Mouse (Mus musculus): ENCODE data around the gene Nfix. TPM values are rescaled to one million over a fixed set of nuclear protein-coding genes. Genes with fewer than 3 reads are reported as not detected.

The Nfix gene
- polyA plus RNA-seq, 1 experiment from 2014 or later, result 7.7 TPM

DNA sequence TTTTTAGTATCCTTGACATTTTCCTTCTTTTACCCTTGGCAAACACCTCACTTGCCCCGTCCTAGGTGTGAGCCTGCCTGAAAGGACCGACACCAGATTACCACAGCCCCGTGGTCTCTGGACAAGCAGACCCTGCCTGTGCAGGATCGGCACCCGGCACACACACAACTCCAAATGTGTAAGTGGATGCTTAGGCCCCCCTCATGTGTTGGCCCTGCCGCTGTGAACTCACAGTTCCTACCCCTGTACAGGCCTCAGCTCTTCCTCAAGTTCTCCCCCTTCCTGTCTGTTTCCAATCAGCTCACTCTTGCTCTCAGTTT lies 77.7 kb downstream of the Nfix start:
- no peaks in the 10 kb centered on the region; the same call in 1 of the 2 replicates for H3K36me3 ChIP-seq (ENCODE audit: control insufficient read depth, insufficient read depth, low read length)
- 73% methylated on average over 6 of the region's 6 CpGs for WGBS
- H3K4me2 ChIP-seq (ENCODE audit: low read depth, low read length, severe bottlenecking), result no peak overlapping the region

DNA sequence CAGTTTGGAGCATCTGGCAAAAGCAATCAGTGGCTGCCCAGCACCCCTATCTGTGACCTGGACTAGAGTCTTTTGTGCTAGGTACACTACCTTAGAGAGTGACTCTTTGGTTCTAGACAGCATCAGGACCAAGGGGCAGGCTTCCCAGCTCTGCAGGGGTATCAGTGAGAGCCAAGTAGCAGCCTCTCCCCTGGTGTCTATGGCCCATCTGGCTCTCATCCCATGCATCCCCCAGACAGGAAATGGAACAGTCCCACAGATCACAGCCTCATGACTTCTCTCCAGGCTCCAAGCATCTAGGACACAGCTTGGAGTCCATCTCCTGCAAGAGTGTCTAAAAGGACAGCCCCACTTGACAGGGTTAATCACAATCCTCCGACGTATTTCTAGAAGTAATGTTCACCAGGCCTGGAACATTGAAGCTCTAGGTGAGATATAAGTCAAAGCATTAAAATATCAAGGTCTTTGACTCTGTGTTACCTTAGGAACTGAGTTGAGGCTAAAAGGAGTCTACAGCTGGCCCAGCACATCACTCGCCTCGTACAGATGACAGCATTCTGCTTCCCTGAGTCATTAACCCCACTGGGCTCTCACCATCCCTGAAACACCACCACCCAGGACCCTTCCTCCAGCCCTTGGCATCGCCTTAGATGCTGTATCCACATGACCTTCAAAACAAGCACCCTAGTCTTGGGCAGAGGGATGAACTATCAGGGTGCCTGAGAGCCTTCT lies 81.0 kb downstream of the Nfix start:
- Histone ChIP-seq H3K4me2 (ENCODE audit: low read depth, low read length, severe bottlenecking) (no peak overlapping the region), H3K9ac (ENCODE audit: low read length) (no peak overlapping the region), H3K4me3 (ENCODE audit: low read depth, low read length) (no peak overlapping the region), H3K36me3 (ENCODE audit: control insufficient read depth, insufficient read depth, low read length) (no peaks in the 10 kb centered on the region; the same call in 1 of the 2 replicates), H3K4me1 (replicated peaks; ENCODE audit: control insufficient read depth, insufficient read depth, low read length) (peaks cover 35% of the 10 kb centered on the region), H3K27ac (ENCODE audit: low read depth, low read length) (no peak overlapping the region), H3K27me3 (ENCODE audit: control insufficient read depth, insufficient read depth, low read length) (peaks cover 22% of the 10 kb centered on the region), H3K9me3 (ENCODE audit: control insufficient read depth, low read length) (no peaks in the 10 kb centered on the region)
- ATAC-seq (replicated peaks; ENCODE audit: low FRiP score) (no peak), DNase-seq (ENCODE audit: low spot score) (no peak)
- 91% methylated on average over 5 of the region's 5 CpGs for WGBS

More for the DNA sequence above, 77.7 kb downstream of the Nfix start:
- ATAC-seq (replicated peaks; ENCODE audit: low FRiP score) (peak; percentile 24; the same call in 1 of the 2 replicates), DNase-seq (ENCODE audit: low spot score) (no peak)
- H3K9ac ChIP-seq (ENCODE audit: low read length), result peak overlapping the region; percentile 43
- H3K27ac ChIP-seq (ENCODE audit: low read depth, low read length), result peak overlapping the region; percentile 58
- no peak overlapping the region for H3K4me3 ChIP-seq (ENCODE audit: low read depth, low read length)
- peaks cover 8% of the 10 kb centered on the region; the same call in 1 of the 2 replicates for H3K27me3 ChIP-seq (ENCODE audit: control insufficient read depth, insufficient read depth, low read length)
- peaks cover 25% of the 10 kb centered on the region for H3K4me1 ChIP-seq (replicated peaks; ENCODE audit: control insufficient read depth, insufficient read depth, low read length)
- no peaks in the 10 kb centered on the region for H3K9me3 ChIP-seq (ENCODE audit: control insufficient read depth, low read length)

GRCm38 (mm10) chr8:84718476-84718875 lies 81.7 kb downstream of the Nfix start:
- no peaks in the 10 kb centered on the region for H3K9me3 ChIP-seq (ENCODE audit: control insufficient read depth, low read length)
- H3K27me3 ChIP-seq (ENCODE audit: control insufficient read depth, insufficient read depth, low read length), result peaks cover 25% of the 10 kb centered on the region
- ATAC-seq (replicated peaks; ENCODE audit: low FRiP score) (no peak), DNase-seq (ENCODE audit: low spot score) (no peak)
- H3K27ac ChIP-seq (ENCODE audit: low read depth, low read length), result no peak overlapping the region
- no peak overlapping the region for H3K9ac ChIP-seq (ENCODE audit: low read length)
- no peak overlapping the region for H3K4me2 ChIP-seq (ENCODE audit: low read depth, low read length, severe bottlenecking)
- WGBS, result 93% methylated on average over 5 of the region's 5 CpGs
- H3K4me1 ChIP-seq (replicated peaks; ENCODE audit: control insufficient read depth, insufficient read depth, low read length), result peaks cover 35% of the 10 kb centered on the region
- no peak overlapping the region for H3K4me3 ChIP-seq (ENCODE audit: low read depth, low read length)
- H3K36me3 ChIP-seq (ENCODE audit: control insufficient read depth, insufficient read depth, low read length), result no peaks in the 10 kb centered on the region; the same call in 1 of the 2 replicates

GRCm38 (mm10) chr8:84716790-84717189 lies 83.4 kb downstream of the Nfix start:
- H3K9ac ChIP-seq (ENCODE audit: low read length), result no peak overlapping the region
- no peaks in the 10 kb centered on the region; the same call in 1 of the 2 replicates for H3K36me3 ChIP-seq (ENCODE audit: control insufficient read depth, insufficient read depth, low read length)

GRCm38 (mm10) chr8:84715893-84716468 lies 84.2 kb downstream of the Nfix start:
- ATAC-seq (replicated peaks; ENCODE audit: low FRiP score), result no peak
- Histone ChIP-seq H3K36me3 (ENCODE audit: control insufficient read depth, insufficient read depth, low read length) (no peaks in the 10 kb centered on the region; the same call in 1 of the 2 replicates), H3K27me3 (ENCODE audit: control insufficient read depth, insufficient read depth, low read length) (peaks cover 29% of the 10 kb centered on the region), H3K4me2 (ENCODE audit: low read depth, low read length, severe bottlenecking) (peak overlapping the region; percentile 35), H3K4me1 (replicated peaks; ENCODE audit: control insufficient read depth, insufficient read depth, low read length) (peaks cover 41% of the 10 kb centered on the region), H3K27ac (ENCODE audit: low read depth, low read length) (no peak overlapping the region), H3K9ac (ENCODE audit: low read length) (peak overlapping the region; percentile 45), H3K9me3 (ENCODE audit: control insufficient read depth, low read length) (no peaks in the 10 kb centered on the region), H3K4me3 (ENCODE audit: low read depth, low read length) (no peak overlapping the region)
- 4% methylated on average over 27 of the region's 27 CpGs for WGBS
- no peak for DNase-seq (ENCODE audit: low spot score)

More at GRCm38 (mm10) chr8:84716790-84717189, 83.4 kb downstream of the Nfix start:
- ATAC-seq (replicated peaks; ENCODE audit: low FRiP score) (no peak), DNase-seq (ENCODE audit: low spot score) (no peak)
- 90% methylated on average over 11 of the region's 11 CpGs for WGBS
- no peak overlapping the region for H3K4me2 ChIP-seq (ENCODE audit: low read depth, low read length, severe bottlenecking)
- H3K4me3 ChIP-seq (ENCODE audit: low read depth, low read length), result no peak overlapping the region
- H3K27ac ChIP-seq (ENCODE audit: low read depth, low read length), result no peak overlapping the region
- peaks cover 25% of the 10 kb centered on the region for H3K27me3 ChIP-seq (ENCODE audit: control insufficient read depth, insufficient read depth, low read length)
- H3K4me1 ChIP-seq (replicated peaks; ENCODE audit: control insufficient read depth, insufficient read depth, low read length), result peaks cover 33% of the 10 kb centered on the region
- no peaks in the 10 kb centered on the region for H3K9me3 ChIP-seq (ENCODE audit: control insufficient read depth, low read length)

DNA sequence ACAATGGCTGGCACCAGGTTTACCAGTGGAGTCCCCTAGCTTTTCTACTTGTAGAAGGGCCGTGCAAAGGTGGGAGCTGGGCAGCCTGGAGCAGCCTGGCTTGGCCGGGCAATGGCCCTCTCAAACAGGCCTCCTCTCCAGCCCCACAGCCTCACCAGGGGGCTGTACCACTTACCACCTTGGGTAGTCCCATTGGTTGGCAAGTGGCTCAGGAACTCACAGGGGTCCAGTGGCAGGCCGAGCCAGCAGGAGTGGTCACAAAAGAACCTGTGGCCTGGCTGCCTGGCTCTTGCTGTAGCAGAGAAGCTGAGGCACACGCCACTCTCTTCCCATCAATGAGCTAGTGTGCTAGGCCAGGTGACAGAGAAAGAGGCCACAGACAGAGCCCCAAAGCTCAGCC lies 86.0 kb downstream of the Nfix start:
- Histone ChIP-seq H3K36me3 (ENCODE audit: control insufficient read depth, insufficient read depth, low read length) (no peaks in the 10 kb centered on the region), H3K27ac (ENCODE audit: low read depth, low read length) (peak overlapping the region; percentile 96), H3K27me3 (ENCODE audit: control insufficient read depth, insufficient read depth, low read length) (peaks cover 26% of the 10 kb centered on the region), H3K9me3 (ENCODE audit: control insufficient read depth, low read length) (no peaks in the 10 kb centered on the region), H3K4me3 (ENCODE audit: low read depth, low read length) (no peak overlapping the region), H3K4me2 (ENCODE audit: low read depth, low read length, severe bottlenecking) (no peak overlapping the region), H3K9ac (ENCODE audit: low read length) (peak overlapping the region; percentile 44; the same call in 1 of the 2 replicates), H3K4me1 (replicated peaks; ENCODE audit: control insufficient read depth, insufficient read depth, low read length) (peaks cover 50% of the 10 kb centered on the region)
- 54% methylated on average over 4 of the region's 4 CpGs for WGBS
- DNase-seq (ENCODE audit: low spot score) (no peak), ATAC-seq (replicated peaks; ENCODE audit: low FRiP score) (no peak)

- H3K9me3 ChIP-seq (ENCODE audit: control insufficient read depth, low read length), result no peaks in the 10 kb centered on the region
- ATAC-seq (replicated peaks; ENCODE audit: low FRiP score), result no peak
- H3K9ac ChIP-seq (ENCODE audit: low read length), result peak overlapping the region; percentile 44
- H3K27ac ChIP-seq (ENCODE audit: low read depth, low read length), result peak overlapping the region; percentile 96
- no peak overlapping the region for H3K4me2 ChIP-seq (ENCODE audit: low read depth, low read length, severe bottlenecking)
- H3K27me3 ChIP-seq (ENCODE audit: control insufficient read depth, insufficient read depth, low read length), result peaks cover 32% of the 10 kb centered on the region
- 26% methylated on average over 4 of the region's 4 CpGs for WGBS
- no peak for DNase-seq (ENCODE audit: low spot score)
- H3K4me1 ChIP-seq (replicated peaks; ENCODE audit: control insufficient read depth, insufficient read depth, low read length), result peaks cover 57% of the 10 kb centered on the region
- H3K36me3 ChIP-seq (ENCODE audit: control insufficient read depth, insufficient read depth, low read length), result no peaks in the 10 kb centered on the region
- no peak overlapping the region for H3K4me3 ChIP-seq (ENCODE audit: low read depth, low read length)
These were observed 86.8 kb downstream of the Nfix start for GRCm38 (mm10) chr8:84713381-84713780.

- 6% methylated on average over 3 of the region's 3 CpGs for WGBS
- ATAC-seq (replicated peaks; ENCODE audit: low FRiP score) (peak; percentile 44), DNase-seq (ENCODE audit: low spot score) (no peak)
- Histone ChIP-seq H3K4me2 (ENCODE audit: low read depth, low read length, severe bottlenecking) (no peak overlapping the region), H3K4me1 (replicated peaks; ENCODE audit: control insufficient read depth, insufficient read depth, low read length) (peaks cover 62% of the 10 kb centered on the region), H3K27ac (ENCODE audit: low read depth, low read length) (peak overlapping the region; percentile 96), H3K9me3 (ENCODE audit: control insufficient read depth, low read length) (no peaks in the 10 kb centered on the region), H3K9ac (ENCODE audit: low read length) (peak overlapping the region; percentile 44; the same call in 1 of the 2 replicates), H3K36me3 (ENCODE audit: control insufficient read depth, insufficient read depth, low read length) (no peaks in the 10 kb centered on the region), H3K27me3 (ENCODE audit: control insufficient read depth, insufficient read depth, low read length) (peaks cover 37% of the 10 kb centered on the region), H3K4me3 (ENCODE audit: low read depth, low read length) (no peak overlapping the region)
These were observed 87.4 kb downstream of the Nfix start for GRCm38 (mm10) chr8:84712759-84713120.
